Mouse (Mus musculus) ES-E14 (cell line): ENCODE results near the gene March8. TPM values are rescaled to one million over a fixed set of nuclear protein-coding genes. Genes with fewer than 3 reads are reported as not detected.
A peak's percentile ranks its signal among the peaks of the same experiment; 100 is the strongest.

Experiments
- DNase-seq: peaks from one replicate; pipeline ENCODE4 v3.0.0-alpha.2; 2013; ENCODE audit warnings: low read depth, low spot score
- H3K27ac ChIP-seq: 2 replicates; pipeline ENCODE4 v1.5.1; 2012; ENCODE audit warnings: low read depth, mild to moderate bottlenecking, low read length, moderate library complexity, mixed read lengths; ENCODE audit not compliant: poor library complexity, insufficient read depth, severe bottlenecking
- H3K36me3 ChIP-seq: 2 replicates; pipeline ENCODE4 v1.6.1; 2012; ENCODE audit warnings: mild to moderate bottlenecking, low read length, moderate library complexity, mixed read lengths; ENCODE audit not compliant: control insufficient read depth, poor library complexity, insufficient read depth, severe bottlenecking
- H3K4me1 ChIP-seq, 2 experiments: fragments of 150-350 bp in 1 of 2; sonication (generic) in 1 of 2; 2 replicates each; pipeline ENCODE4 v1.6.1; 2012; ENCODE audit warnings: low read length in 2 of 2, mild to moderate bottlenecking in 1 of 2, mixed read lengths in 1 of 2; ENCODE audit not compliant: control insufficient read depth in 2 of 2, insufficient read depth in 2 of 2, poor library complexity in 1 of 2
- H3K4me3 ChIP-seq, 2 experiments: fragments of 150-350 bp in 1 of 2; sonication (generic) in 1 of 2; 2 replicates each; pipeline ENCODE4 v1.5.1; 2012; ENCODE audit warnings: low read length in 2 of 2, low read depth in 1 of 2, mild to moderate bottlenecking in 1 of 2, mixed read lengths in 1 of 2; ENCODE audit not compliant: insufficient read depth in 1 of 2, poor library complexity in 1 of 2, severe bottlenecking in 1 of 2
- H3K9ac ChIP-seq: 2 replicates; pipeline ENCODE4 v1.6.1; 2012; ENCODE audit warnings: low read depth, mild to moderate bottlenecking, low read length, mixed read lengths; ENCODE audit not compliant: poor library complexity, insufficient read depth, severe bottlenecking
- H3K9me3 ChIP-seq: fragments of 150-350 bp; sonication (generic); 2 replicates; pipeline ENCODE4 v1.6.1; 2012; ENCODE audit warnings: low read depth, mild to moderate bottlenecking, low read length; ENCODE audit not compliant: control insufficient read depth, insufficient read depth
- CHD2 ChIP-seq: IDR thresholded peaks from 2 replicates; pipeline ENCODE4 v1.6.1; 2014; ENCODE audit warnings: mild to moderate bottlenecking, low read depth, low read length, inconsistent platforms
- HCFC1 ChIP-seq: IDR thresholded peaks from 2 replicates; pipeline ENCODE4 v1.6.1; 2012; ENCODE audit warnings: low read length, inconsistent platforms, borderline replicate concordance; ENCODE audit not compliant: insufficient read depth
- MAFK ChIP-seq: IDR thresholded peaks from 2 replicates; pipeline ENCODE4 v1.6.1; 2014; ENCODE audit warnings: mild to moderate bottlenecking, low read depth, low read length, inconsistent platforms; ENCODE audit not compliant: insufficient read depth
- ZC3H11A ChIP-seq: IDR thresholded peaks from 2 replicates; pipeline ENCODE4 v1.6.1; 2012; ENCODE audit warnings: low read depth, mild to moderate bottlenecking, inconsistent platforms, low read length, borderline replicate concordance
- ZNF384 ChIP-seq: IDR thresholded peaks from 2 replicates; pipeline ENCODE4 v1.6.1; 2012; ENCODE audit warnings: low read depth, low read length, inconsistent platforms
- in situ Hi-C, 2 experiments: fragments of 600-800 bp; cut with MboI; formaldehyde crosslinking; loops; one replicate each; pipeline ENCODE4 v1.15.1; 2025; ENCODE audit warnings: low sequenced_read_pairs in 2 of 2, inconsistent platforms in 1 of 2; ENCODE audit not compliant: unreplicated experiment in 2 of 2
- total RNA-seq: library from RNA; depleted of rRNA; stranded (reverse); fragments of 300-350 nt; gene quantifications from 2 replicates; pipeline ENCODE4 v1.2.3, GENCODE M21; 2012

Gene March8
- total RNA-seq, 1 experiment: 17.6 TPM

GRCm38 (mm10) chr6:116356948-116357325 lies 19.1 kb downstream of the March8 start:
- Histone ChIP-seq H3K9ac (no peak overlapping the region), H3K4me1 (peaks cover 0 to 24% of the 10 kb centered on the region in 2 experiments; a peak in 2 of 4 replicates), H3K36me3 (no peaks in the 10 kb centered on the region), H3K27ac (peak overlapping the region; percentile 68; the same call in 1 of the 2 replicates), H3K9me3 (no peaks in the 10 kb centered on the region), H3K4me3 (no peak overlapping the region)
- TF ChIP-seq CHD2 (no peak), HCFC1 (no peak), ZNF384 (no peak)
- no peak for DNase-seq
- in situ Hi-C loops: no loop called here

GRCm38 (mm10) chr6:116358056-116358455 lies 20.2 kb downstream of the March8 start:
- H3K36me3 ChIP-seq: no peaks in the 10 kb centered on the region
- H3K9ac ChIP-seq: no peak overlapping the region; the same call in 1 of the 2 replicates
- TF ChIP-seq ZNF384: no peak
- TF ChIP-seq MAFK: no peak
- TF ChIP-seq HCFC1: no peak
- TF ChIP-seq CHD2: no peak
- TF ChIP-seq ZC3H11A: no peak
- no peak overlapping the region for H3K4me3 ChIP-seq
- no peak for DNase-seq
- no peaks in the 10 kb centered on the region for H3K9me3 ChIP-seq
- in situ Hi-C loops: no loop called here
- peaks cover 0 to 24% of the 10 kb centered on the region in 2 experiments; a peak in 2 of 4 replicates for H3K4me1 ChIP-seq
- H3K27ac ChIP-seq: no peak overlapping the region

- Histone ChIP-seq H3K4me3 (no peak overlapping the region), H3K9ac (no peak overlapping the region), H3K4me1 (peaks cover 0 to 24% of the 10 kb centered on the region in 2 experiments; a peak in 2 of 4 replicates), H3K36me3 (no peaks in the 10 kb centered on the region), H3K27ac (no peak overlapping the region), H3K9me3 (no peaks in the 10 kb centered on the region)
- in situ Hi-C loops: no loop called here
- no peak for TF ChIP-seq ZC3H11A
- no peak for TF ChIP-seq ZNF384
- TF ChIP-seq HCFC1: no peak
- TF ChIP-seq CHD2: no peak
- TF ChIP-seq MAFK: no peak
- no peak for DNase-seq
These were observed 21.4 kb downstream of the March8 start for GRCm38 (mm10) chr6:116359256-116359655.

GRCm38 (mm10) chr6:116361463-116361862 lies 23.6 kb downstream of the March8 start:
- in situ Hi-C loops: no loop called here
- TF ChIP-seq MAFK (no peak), HCFC1 (no peak), ZC3H11A (no peak), ZNF384 (no peak), CHD2 (no peak)
- no peak for DNase-seq
- H3K4me1 ChIP-seq: peaks cover 0 to 14% of the 10 kb centered on the region in 2 experiments; a peak in 1 of 4 replicates
- H3K27ac ChIP-seq: no peak overlapping the region
- no peak overlapping the region for H3K9ac ChIP-seq
- H3K4me3 ChIP-seq: no peak overlapping the region
- no peaks in the 10 kb centered on the region for H3K9me3 ChIP-seq
- H3K36me3 ChIP-seq: no peaks in the 10 kb centered on the region

GRCm38 (mm10) chr6:116361993-116362392 lies 24.2 kb downstream of the March8 start:
- H3K4me3 ChIP-seq: no peak overlapping the region
- H3K36me3 ChIP-seq: no peaks in the 10 kb centered on the region
- no peak overlapping the region for H3K9ac ChIP-seq
- in situ Hi-C loops: no loop called here
- no peak overlapping the region for H3K27ac ChIP-seq
- H3K9me3 ChIP-seq: no peaks in the 10 kb centered on the region
- peaks cover 0 to 12% of the 10 kb centered on the region in 2 experiments; a peak in 1 of 4 replicates for H3K4me1 ChIP-seq
- TF ChIP-seq ZC3H11A: no peak
- no peak for TF ChIP-seq ZNF384
- TF ChIP-seq MAFK: no peak
- no peak for TF ChIP-seq HCFC1
- no peak for TF ChIP-seq CHD2
- DNase-seq: no peak
